Mouse (Mus musculus): ENCODE results near the gene Neurl4. TPM values are rescaled to one million over a fixed set of nuclear protein-coding genes. Genes with fewer than 3 reads are reported as not detected.
"Not testable (repeated sequence)": the region's sequence is repeated elsewhere in the genome, so short reads cannot be mapped to it uniquely, and the experiment has no call there.

The Neurl4 gene
- polyA plus RNA-seq (2015; fragmentation: Nextera tagmentation; extraction: Ambion mirVana), result 7.8 and 8.5 TPM in 2 replicates

- H3K4me2 ChIP-seq (replicated peaks), result peak within 1 kb of the TSS; percentile 83
- no peaks in the 10 kb centered on the region for H3K9me3 ChIP-seq (replicated peaks)
- peaks cover 20% of the 10 kb centered on the region for H3K36me3 ChIP-seq
- no peaks in the 10 kb centered on the region for H3K27me3 ChIP-seq
- peaks cover 27% of the 10 kb centered on the region for H3K4me1 ChIP-seq
- ATAC-seq (ENCODE audit: insufficient number of reproducible peaks, low FRiP score, low TSS enrichment, low read depth), result peak; percentile 94
- peak within 1 kb of the TSS; percentile 72 for H3K4me3 ChIP-seq (replicated peaks)
- peak within 1 kb of the TSS; percentile 99 for H3K27ac ChIP-seq (replicated peaks)
- under 1% methylated on average over 38 of the region's 38 CpGs for WGBS
- peak within 1 kb of the TSS; percentile 86 for H3K9ac ChIP-seq
Measured at GRCm38 (mm10) chr11:69900471-69901405, at the start of gene Neurl4, which contains the start of gene 2810408A11Rik. Neurl4 (plus strand) TSS chr11:69901072. 2810408A11Rik (minus strand) TSS chr11:69900987.

DNA sequence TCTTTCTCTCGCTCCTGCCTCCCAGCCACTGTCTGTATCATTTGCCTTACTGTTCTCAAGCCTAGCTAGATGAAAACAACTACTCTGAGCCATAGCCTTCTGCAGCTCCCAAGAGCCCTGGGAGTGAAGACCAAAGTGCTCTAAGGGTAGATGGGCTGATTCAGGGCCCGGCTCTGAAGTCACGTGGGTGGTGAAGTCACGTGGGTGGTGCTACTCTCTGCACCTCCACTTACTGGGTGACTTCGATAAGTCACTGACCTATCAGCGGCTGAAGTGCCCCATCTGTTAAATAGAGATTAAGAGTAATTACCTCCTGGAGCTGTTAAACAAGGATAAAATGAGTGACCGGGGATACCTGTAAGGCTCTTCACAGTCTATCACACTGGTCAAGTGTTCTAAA, 46.9 kb upstream of the Neurl4 start:
- Histone ChIP-seq H3K36me3 (peaks cover 38% of the 10 kb centered on the region), H3K27ac (replicated peaks) (no peak overlapping the region), H3K4me2 (replicated peaks) (no peak overlapping the region), H3K27me3 (peaks cover 14% of the 10 kb centered on the region), H3K9ac (no peak overlapping the region), H3K9me3 (replicated peaks) (no peaks in the 10 kb centered on the region), H3K4me1 (peaks cover 36% of the 10 kb centered on the region), H3K4me3 (replicated peaks) (no peak overlapping the region)
- ATAC-seq (ENCODE audit: insufficient number of reproducible peaks, low FRiP score, low TSS enrichment, low read depth), result no peak
- WGBS, result 69% methylated on average over 7 of the region's 7 CpGs

- H3K4me3 ChIP-seq (replicated peaks), result no peak overlapping the region
- peaks cover 30% of the 10 kb centered on the region for H3K4me1 ChIP-seq
- H3K36me3 ChIP-seq, result peaks cover 31% of the 10 kb centered on the region
- H3K4me2 ChIP-seq (replicated peaks), result no peak overlapping the region
- no peak for ATAC-seq (ENCODE audit: insufficient number of reproducible peaks, low FRiP score, low TSS enrichment, low read depth)
- H3K27ac ChIP-seq (replicated peaks), result no peak overlapping the region
- H3K9me3 ChIP-seq (replicated peaks), result no peaks in the 10 kb centered on the region
- 79% methylated on average over 10 of the region's 10 CpGs for WGBS
- H3K27me3 ChIP-seq, result peaks cover 16% of the 10 kb centered on the region
- H3K9ac ChIP-seq, result no peak overlapping the region
Measured at GRCm38 (mm10) chr11:69854680-69855079, 46.2 kb upstream of the Neurl4 start.

DNA sequence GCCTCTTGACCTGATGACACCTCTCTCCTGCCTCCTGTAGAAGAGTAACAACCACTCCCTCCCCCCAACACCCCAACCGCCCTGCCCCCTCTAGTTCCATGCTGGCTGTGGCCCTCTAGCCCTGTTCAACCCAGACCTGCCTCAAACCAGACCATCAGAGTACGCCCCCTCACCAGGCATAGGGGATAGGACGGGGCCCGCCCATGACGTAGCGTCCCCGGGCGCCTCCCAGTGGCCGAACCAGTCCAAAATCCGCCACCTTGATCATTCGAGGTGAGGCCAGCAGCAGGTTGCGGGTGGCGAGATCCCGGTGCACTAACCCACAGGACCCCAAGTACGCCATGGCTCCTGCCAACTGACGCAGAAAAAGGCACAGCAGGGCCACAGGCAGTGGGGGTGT, 45.5 kb upstream of the Neurl4 start:
- 16% methylated on average over 16 of the region's 16 CpGs for WGBS
- Histone ChIP-seq H3K9ac (no peak overlapping the region), H3K4me1 (peaks cover 23% of the 10 kb centered on the region), H3K4me2 (replicated peaks) (0 out of 2 replicates have a peak overlapping the region, but pooled peaks have one; percentile 17), H3K9me3 (replicated peaks) (no peaks in the 10 kb centered on the region), H3K27me3 (peaks cover 16% of the 10 kb centered on the region), H3K4me3 (replicated peaks) (no peak overlapping the region), H3K36me3 (peaks cover 24% of the 10 kb centered on the region), H3K27ac (replicated peaks) (no peak overlapping the region)
- ATAC-seq (ENCODE audit: insufficient number of reproducible peaks, low FRiP score, low TSS enrichment, low read depth), result no peak

DNA sequence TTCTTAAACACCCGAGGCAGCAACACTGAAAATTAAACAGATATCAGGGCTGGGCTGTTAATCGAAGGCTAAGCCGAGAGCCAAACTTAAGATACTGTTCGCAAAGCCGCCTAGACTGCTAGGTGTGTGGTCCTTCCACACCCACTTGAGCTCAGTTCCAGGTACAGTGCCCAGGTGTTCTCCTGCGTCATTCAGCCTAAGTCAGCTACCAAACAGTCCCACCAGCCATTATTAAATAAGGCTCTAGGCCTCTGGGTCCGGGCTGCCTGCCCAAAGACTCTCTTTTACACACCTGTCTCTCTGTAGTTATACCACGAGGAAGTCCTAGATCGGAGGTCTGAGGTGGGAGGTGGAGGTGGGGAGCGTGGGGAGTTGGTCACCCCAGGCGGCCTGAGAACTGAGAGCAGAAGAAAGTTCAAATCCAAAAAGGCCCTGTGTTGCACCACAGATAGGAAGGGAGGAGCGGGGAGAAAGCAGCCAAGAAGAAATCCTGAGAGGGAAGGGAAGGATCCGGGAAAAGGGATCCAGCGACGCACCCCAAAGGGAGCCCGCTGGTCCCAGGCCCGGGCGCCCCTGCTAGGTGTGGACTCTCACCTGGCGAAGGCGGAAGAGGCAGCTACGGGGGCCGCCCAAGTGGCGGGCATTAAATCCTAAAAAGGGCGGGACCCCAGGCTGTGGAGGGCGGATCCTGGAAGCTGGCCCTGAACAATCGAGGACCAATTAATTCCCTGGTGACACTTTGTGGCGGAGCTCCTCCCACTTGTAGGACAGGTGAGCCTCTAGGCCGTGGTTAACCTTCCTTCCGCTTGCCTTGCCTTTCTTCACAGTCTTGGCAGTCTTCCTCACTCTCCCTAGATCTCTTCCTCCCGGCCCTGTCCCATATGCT, 42.5 kb upstream of the Neurl4 start, which contains the start of gene Tnk1:
Gene Tnk1 (minus strand): TSS at position 618 of the 886 bp plus-strand sequence.
- peak within 1 kb of the TSS; percentile 32 for H3K4me3 ChIP-seq (replicated peaks)

GRCm38 (mm10) chr11:69863729-69864128, 37.1 kb upstream of the Neurl4 start:
- H3K27me3 ChIP-seq; H3K9me3 ChIP-seq (replicated peaks); H3K4me3 ChIP-seq (replicated peaks); H3K4me1 ChIP-seq; H3K4me2 ChIP-seq (replicated peaks); H3K27ac ChIP-seq (replicated peaks); ATAC-seq (ENCODE audit: insufficient number of reproducible peaks, low FRiP score, low TSS enrichment, low read depth); H3K9ac ChIP-seq; H3K36me3 ChIP-seq: not testable (repeated sequence)
- 76% methylated on average over 3 of the region's 3 CpGs for WGBS

More for the DNA sequence above, 42.5 kb upstream of the Neurl4 start, which contains the start of gene Tnk1:
- Histone ChIP-seq H3K27ac (replicated peaks) (peak within 1 kb of the TSS; percentile 82), H3K9ac (0 out of 2 replicates have a peak within 1 kb of the TSS, but pooled peaks have one; percentile 9), H3K36me3 (no peaks in the 10 kb centered on the region), H3K9me3 (replicated peaks) (no peaks in the 10 kb centered on the region), H3K4me1 (peaks cover 7% of the 10 kb centered on the region; the same call in 1 of the 2 replicates), H3K4me2 (replicated peaks) (peak within 1 kb of the TSS; percentile 35), H3K27me3 (peaks cover 16% of the 10 kb centered on the region)
- whole genome bisulfite sequencing, result 18% methylated on average over 30 of the region's 30 CpGs
- ATAC-seq (ENCODE audit: insufficient number of reproducible peaks, low FRiP score, low TSS enrichment, low read depth), result 0 out of 2 replicates have a peak, but pooled peaks have one; percentile 40

DNA sequence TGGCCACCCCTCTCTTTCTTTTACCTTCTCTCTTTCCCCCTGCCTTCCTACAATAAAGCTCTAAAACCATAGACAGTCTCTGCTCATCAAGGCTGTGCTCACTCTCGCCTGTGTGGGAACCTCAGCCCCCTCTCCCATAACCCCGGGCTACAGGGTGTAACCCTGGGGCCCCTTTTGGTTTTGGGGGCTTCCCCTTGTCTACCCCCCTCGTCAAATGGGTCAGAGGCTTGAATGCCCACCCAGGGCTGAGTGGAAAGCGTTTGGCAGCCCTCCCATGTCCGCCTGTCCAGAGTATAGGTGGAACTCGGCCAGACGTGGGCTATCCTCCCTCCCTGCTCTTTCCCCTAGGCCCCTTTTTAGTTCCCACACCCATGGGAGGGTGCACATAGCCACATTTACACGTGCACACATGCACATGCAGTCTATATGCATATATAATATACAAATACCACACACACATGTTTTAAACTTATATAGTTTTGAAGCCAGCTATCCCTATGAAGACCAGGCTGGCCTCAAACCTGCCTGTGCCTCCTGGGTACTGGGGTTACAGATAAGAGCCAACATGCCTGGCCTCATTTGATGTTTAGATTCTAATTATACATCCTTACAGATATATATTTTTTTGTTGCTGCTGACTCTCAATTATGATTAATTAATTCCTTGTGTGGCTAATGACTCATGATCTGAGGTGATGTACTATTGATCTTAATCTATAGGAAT, 36.6 kb upstream of the Neurl4 start:
- Histone ChIP-seq H3K9ac (no peak overlapping the region), H3K36me3 (no peaks in the 10 kb centered on the region), H3K27me3 (no peaks in the 10 kb centered on the region), H3K4me3 (replicated peaks) (no peak overlapping the region), H3K27ac (replicated peaks) (no peak overlapping the region), H3K4me1 (peaks cover 5% of the 10 kb centered on the region; the same call in 1 of the 2 replicates), H3K4me2 (replicated peaks) (no peak overlapping the region), H3K9me3 (replicated peaks) (no peaks in the 10 kb centered on the region)
- ATAC-seq (ENCODE audit: insufficient number of reproducible peaks, low FRiP score, low TSS enrichment, low read depth), result no peak
- 47% methylated on average over 8 of the region's 8 CpGs for WGBS

DNA sequence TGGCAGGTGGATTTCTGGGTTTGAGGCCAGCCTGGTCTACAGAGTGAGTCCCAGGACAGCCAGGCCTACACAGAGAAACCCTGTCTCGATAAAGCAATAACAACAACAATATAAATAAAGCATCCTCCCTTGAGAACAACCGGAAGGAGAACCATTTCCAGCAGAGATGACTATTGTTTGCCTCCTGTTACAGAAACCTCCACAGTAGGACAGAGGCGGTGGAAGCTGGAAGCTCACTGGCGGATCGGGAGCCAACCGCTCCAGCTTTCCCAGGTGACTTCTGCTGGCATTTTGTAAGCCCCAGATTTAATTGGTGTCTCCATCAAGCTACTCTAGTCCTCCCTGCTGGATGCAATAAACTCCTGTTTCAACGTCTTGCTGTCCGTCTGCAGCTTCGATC, 35.3 kb upstream of the Neurl4 start:
- Histone ChIP-seq H3K27ac (replicated peaks) (no peak overlapping the region), H3K9ac (no peak overlapping the region), H3K9me3 (replicated peaks) (no peaks in the 10 kb centered on the region), H3K4me3 (replicated peaks) (no peak overlapping the region), H3K27me3 (no peaks in the 10 kb centered on the region), H3K36me3 (no peaks in the 10 kb centered on the region), H3K4me2 (replicated peaks) (no peak overlapping the region), H3K4me1 (peaks cover 5% of the 10 kb centered on the region; the same call in 1 of the 2 replicates)
- 78% methylated on average over 9 of the region's 9 CpGs for WGBS
- no peak for ATAC-seq (ENCODE audit: insufficient number of reproducible peaks, low FRiP score, low TSS enrichment, low read depth)

- Histone ChIP-seq H3K27ac (replicated peaks) (no peak overlapping the region), H3K4me3 (replicated peaks) (no peak overlapping the region), H3K36me3 (no peaks in the 10 kb centered on the region), H3K9ac (no peak overlapping the region), H3K4me2 (replicated peaks) (no peak overlapping the region), H3K27me3 (no peaks in the 10 kb centered on the region), H3K4me1 (peaks cover 5% of the 10 kb centered on the region; the same call in 1 of the 2 replicates), H3K9me3 (replicated peaks) (no peaks in the 10 kb centered on the region)
- WGBS, result 74% methylated on average over 9 of the region's 9 CpGs
- ATAC-seq (ENCODE audit: insufficient number of reproducible peaks, low FRiP score, low TSS enrichment, low read depth), result no peak
Measured at GRCm38 (mm10) chr11:69867335-69867734, 33.5 kb upstream of the Neurl4 start.

- no peak overlapping the region for H3K9ac ChIP-seq
- 87% methylated on average over 2 of the region's 2 CpGs for WGBS
- H3K4me1 ChIP-seq, result peaks cover 3% of the 10 kb centered on the region
- H3K4me3 ChIP-seq (replicated peaks), result no peak overlapping the region
- H3K4me2 ChIP-seq (replicated peaks), result no peak overlapping the region
- H3K36me3 ChIP-seq, result no peaks in the 10 kb centered on the region
- no peaks in the 10 kb centered on the region for H3K9me3 ChIP-seq (replicated peaks)
- no peak overlapping the region for H3K27ac ChIP-seq (replicated peaks)
- H3K27me3 ChIP-seq, result no peaks in the 10 kb centered on the region
- ATAC-seq (ENCODE audit: insufficient number of reproducible peaks, low FRiP score, low TSS enrichment, low read depth), result no peak
Measured at GRCm38 (mm10) chr11:69870289-69871069, 30.4 kb upstream of the Neurl4 start.
